Mouse (Mus musculus) kidney, postnatal 4 days (tissue): ENCODE measurements at regions not wholly inside any gene's neighbourhood (a gene's known extent, or its start where the extent isn't known, plus 50 kb on each side); places are given as distances from the start of the nearest gene placed in this dataset.

ENCODE experiments used
- DNase-seq, 2 experiments: peaks; one replicate each; pipeline ENCODE4 v3.0.0; 2021; ENCODE audit warnings: mixed read lengths in 2 of 2

DNA sequence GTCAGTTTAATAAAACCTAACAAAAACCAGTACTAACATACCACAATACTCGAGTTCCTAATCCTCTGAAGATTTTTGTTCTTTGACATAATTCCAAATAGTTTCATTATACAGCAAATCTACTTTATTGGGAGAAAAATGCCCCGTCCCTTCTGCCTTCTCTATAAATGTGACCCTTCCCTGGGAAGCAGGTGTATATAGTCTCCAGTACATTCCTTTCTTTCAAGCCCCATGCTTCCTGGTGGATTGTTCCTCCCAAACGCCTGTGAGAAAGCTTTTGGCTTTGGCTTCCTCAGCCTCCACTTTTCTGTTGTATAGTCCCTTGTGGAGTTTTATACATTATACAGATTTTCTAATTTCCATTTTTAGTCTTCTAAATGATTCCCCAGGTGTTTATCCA lies 1001.8 kb upstream of the Tenm3 start:
- DNase-seq = no peak

DNA sequence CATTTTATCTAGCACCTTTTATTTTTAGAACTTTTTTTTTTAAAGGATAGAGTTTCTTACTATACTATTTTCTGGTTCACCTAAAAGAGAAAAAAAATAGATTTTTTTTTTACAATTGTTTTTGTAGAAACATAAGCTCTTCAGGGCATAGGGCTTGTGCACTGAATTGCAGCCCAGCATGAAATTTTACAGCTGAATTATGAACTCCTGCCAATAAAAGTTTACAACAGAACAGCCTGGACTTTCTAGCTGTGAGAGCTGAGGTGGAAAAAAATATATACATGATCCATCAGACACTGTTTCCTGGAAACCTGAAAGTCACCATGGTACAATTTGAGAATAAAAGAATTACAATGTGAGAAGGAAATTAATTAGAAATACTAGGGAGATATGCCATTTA lies 988.2 kb upstream of the Tenm3 start:
- DNase-seq = no peak

DNA sequence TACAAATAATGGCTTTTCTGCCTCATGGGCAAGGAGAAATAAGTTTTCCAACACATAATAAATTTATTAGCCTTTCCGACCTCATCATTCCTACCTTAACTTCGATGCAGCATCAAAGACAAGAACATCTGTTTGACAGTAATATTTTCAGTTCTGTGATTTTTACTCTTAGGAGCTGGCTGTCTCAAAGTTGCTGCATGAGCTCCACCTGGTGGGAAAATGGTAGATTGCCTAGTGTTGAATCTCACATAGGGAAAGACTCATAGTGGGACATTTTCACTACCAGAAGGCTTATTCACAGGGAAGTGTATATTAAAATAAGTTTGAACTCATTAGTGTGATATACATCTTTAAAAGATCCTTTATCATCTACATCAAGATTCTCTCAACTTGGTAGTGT lies 985.6 kb upstream of the Tenm3 start:
- peak; percentile 67 to 70 for DNase-seq

DNA sequence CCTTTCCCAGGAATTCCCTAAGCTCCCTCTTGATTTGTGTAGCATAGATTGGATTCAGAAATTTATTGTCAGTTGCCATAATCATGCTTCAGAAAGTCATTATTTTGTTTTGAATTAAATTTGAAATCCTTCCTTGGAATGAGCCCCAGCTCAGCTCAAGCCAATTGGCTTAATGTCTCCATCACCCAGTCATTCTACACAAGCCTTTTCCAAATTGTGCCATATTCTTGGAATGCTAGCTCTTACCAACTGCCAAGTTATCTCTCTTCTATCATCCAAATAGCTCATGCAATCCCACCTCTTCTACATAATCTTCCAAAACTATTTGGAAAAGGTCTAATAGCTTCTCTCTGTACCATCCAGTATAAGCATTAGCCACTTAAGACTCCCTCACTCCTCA lies 982.5 kb upstream of the Tenm3 start:
- DNase-seq = no peak

- no peak for DNase-seq
Measured at GRCm38 (mm10) chr8:49825000-49825399, 981.2 kb upstream of the Tenm3 start.

DNA sequence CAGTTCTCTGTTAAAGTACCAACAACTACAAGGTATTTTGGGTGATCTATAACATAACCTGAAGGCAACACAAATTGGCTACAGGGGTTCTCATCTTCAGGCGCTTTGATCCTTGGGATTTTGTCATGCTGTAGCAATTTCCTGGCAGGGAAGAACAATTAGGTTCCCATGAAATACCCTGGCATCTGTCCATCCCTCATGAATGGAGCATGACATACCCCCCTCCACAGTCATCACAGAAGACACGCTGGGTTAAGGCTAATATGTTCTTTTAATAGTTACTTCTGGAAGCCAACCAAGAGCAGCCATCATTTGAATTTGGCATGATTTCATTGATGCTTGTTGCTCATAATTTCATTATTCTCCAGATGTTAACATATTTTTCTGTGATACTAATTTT lies 979.0 kb upstream of the Tenm3 start:
- DNase-seq = no peak

DNA sequence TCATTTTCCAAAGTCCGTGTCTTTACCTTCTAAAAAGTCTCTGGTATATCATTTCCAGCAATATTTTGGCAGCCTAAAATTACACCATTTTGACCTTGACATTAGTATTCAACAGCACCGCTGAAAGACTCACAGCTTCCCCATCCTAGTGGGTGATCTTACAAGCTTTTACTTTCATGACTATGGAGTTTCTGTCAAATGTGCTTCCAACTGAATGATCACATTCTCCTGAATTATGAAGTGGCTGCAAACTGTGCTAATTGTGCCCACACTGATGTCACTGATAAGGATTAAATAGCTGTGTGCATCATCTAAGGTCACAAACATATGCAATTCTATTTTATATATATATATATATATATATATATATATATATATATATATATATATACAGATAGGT lies 955.5 kb upstream of the Tenm3 start:
- DNase-seq = no peak

GRCm38 (mm10) chr8:49796741-49797140 lies 953.0 kb upstream of the Tenm3 start:
- DNase-seq = no peak

GRCm38 (mm10) chr8:49794491-49794890 lies 950.7 kb upstream of the Tenm3 start:
- DNase-seq = no peak

- DNase-seq = peak in 1 of 2 experiments; percentile 1
Measured at GRCm38 (mm10) chr8:49769829-49770228, 926.1 kb upstream of the Tenm3 start.

GRCm38 (mm10) chr8:49738043-49738442 lies 894.3 kb upstream of the Tenm3 start:
- no peak for DNase-seq

DNA sequence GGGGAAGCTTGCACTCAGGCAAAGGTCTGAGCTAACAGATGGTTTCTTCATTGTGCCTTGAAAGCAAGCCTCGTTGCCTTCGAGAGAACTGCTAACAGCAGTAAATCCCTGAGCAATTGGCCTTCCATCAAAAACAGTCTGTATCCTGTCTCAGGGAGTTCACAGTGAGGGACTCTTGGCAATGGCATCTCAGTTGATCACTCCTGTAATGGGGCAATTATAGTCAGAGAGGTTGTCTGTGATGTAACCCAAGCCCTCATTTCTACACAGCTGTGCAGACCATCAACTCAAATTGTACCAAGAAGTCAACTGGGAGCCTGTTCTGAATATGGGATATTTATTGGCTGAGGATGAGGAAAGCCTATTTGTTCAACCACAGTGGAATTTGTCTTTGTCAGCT lies 885.4 kb upstream of the Tenm3 start:
- DNase-seq = no peak

DNA sequence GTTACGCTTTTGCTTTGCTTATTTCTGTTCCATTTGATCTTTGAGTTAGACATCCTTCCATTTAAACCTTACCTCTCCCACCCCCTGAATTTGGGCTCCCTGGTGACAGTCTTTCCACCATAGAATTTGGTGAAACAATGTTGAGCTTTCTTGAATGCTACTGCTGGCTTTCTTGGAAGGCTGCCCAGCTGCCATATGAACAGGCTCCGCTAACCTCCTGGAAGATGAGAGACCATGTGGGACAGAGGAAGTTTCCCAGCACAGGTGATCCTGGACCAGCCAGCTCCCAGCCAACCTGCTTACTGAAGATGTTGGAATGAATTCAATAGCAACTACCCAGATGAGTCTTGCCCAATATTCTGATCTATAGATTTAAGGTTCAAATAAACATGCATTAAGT lies 868.6 kb upstream of the Tenm3 start:
- no peak for DNase-seq

DNA sequence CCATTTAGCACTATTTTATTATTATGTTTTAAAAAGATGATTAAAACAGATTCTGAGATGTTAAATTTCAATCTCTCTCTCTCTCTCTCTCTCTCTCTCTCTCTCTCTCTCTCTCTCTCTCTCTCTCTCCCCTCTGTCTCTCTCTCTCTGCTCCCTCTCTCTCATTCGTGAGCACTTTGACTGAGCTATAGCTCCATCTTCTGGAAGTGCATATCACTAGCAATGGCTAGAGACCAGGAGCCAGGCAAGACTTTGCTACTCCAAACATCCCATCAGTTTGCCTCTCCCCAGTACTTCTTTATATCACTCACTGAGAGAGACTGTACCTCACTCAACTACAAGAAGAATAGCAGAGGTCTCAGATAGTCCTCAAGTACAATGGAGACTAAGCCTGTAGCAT lies 865.0 kb upstream of the Tenm3 start:
- DNase-seq = no peak

GRCm38 (mm10) chr8:49699058-49699457 lies 855.3 kb upstream of the Tenm3 start:
- DNase-seq = no peak

DNA sequence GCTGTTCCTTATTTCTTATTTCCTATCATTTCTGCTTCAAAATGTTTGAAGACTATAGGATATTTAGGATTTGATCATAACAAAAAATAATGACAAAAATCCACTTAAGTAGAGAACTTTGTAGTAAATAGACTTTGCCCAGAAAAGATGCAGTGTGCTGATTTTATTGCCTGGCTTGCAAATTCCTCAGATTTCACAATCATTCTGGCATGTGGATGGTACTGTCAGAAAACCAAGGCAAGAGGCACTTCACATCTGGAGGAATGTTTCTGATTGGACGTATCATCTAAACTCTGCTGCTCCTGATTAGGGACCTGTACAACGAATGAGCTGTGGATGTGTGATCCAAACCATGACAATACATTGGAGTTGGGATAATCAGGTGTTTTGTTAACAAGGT lies 853.0 kb upstream of the Tenm3 start:
- DNase-seq = no peak
